Mouse (Mus musculus) lung, postnatal 0 days (tissue): Measurements from ENCODE around the gene Flywch2.

Source experiments
- CTCF ChIP-seq: IDR thresholded peaks from 2 replicates; pipeline ENCODE4 v1.5.1; 2016; ENCODE audit warnings: antibody characterized with exemption, mild to moderate bottlenecking
- EP300 ChIP-seq: IDR thresholded peaks from 2 replicates; pipeline ENCODE4 v1.6.1; 2016; ENCODE audit warnings: antibody characterized with exemption, mild to moderate bottlenecking, control low read depth

- no peak for TF ChIP-seq CTCF
- no peak for TF ChIP-seq EP300
These were observed 12.2 kb downstream of the Flywch2 start for GRCm38 (mm10) chr17:23773676-23774075.
